Mouse (Mus musculus): ENCODE data around the gene Polr3c.

DNA sequence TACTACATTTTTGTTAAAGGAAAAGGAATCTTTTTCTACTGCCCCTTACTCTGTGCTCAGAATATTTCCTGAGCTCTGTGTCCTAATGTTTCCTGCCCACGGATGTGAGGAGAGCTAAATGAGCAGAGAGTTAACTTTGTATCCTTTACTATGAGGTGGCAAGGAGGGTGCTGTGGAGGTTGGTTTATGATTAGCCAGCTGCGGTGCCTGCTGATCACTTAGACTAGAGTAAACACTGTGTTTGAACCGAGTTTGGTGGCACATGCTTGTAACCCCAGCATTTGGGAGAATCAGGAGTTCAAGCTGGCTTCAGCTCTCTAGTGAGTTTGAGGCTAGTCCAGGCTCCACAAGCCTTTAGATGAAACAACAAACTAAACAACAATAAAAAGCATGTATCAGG lies 49.7 kb upstream of the Polr3c start:
- TF ChIP-seq CTCF (IDR thresholded peaks at IDR 0.05; ENCODE audit: extremely low read depth, insufficient read depth, low read length) (no peak), POLR2A (IDR thresholded peaks at IDR 0.05; ENCODE audit: extremely low read depth, insufficient read depth, low read length) (no peak)
